Mouse (Mus musculus) limb, embryonic 10.5 days (tissue): ENCODE data around the gene Nipsnap2. TPM values are rescaled to one million over a fixed set of nuclear protein-coding genes. Genes with fewer than 3 reads are reported as not detected.

Source experiments
- polyA plus RNA-seq: library from polyadenylated mRNA; unstranded; fragments of >200 nt; fragmentation: Nextera tagmentation; extraction: Ambion mirVana; gene quantifications from 2 replicates; pipeline ENCODE4 v1.2.1, GENCODE M21; 2016

Nipsnap2 gene
- polyA plus RNA-seq, 1 experiment from 2014 or later: 75.0 TPM

Other genes starting within 250 kb of the Nipsnap2 start
- gene Sfswap, start 223.8 kb upstream of the Nipsnap2 start, polyA plus RNA-seq: 54.4 and 57.5 TPM in 2 replicates
- gene Mmp17, start 140.9 kb upstream of the Nipsnap2 start, polyA plus RNA-seq: 1.4 and 1.5 TPM in 2 replicates
- 5.9 and 7.0 TPM in 2 replicates for gene Zfp11, start 55.0 kb upstream of the Nipsnap2 start, polyA plus RNA-seq
- not detected in 2 replicates for gene Sept14, start 16.6 kb upstream of the Nipsnap2 start, polyA plus RNA-seq
- gene Mrps17, start 9.6 kb upstream of the Nipsnap2 start, polyA plus RNA-seq: 187 and 191 TPM in 2 replicates
- 33.8 and 34.0 TPM in 2 replicates for gene Psph, start 62.4 kb downstream of the Nipsnap2 start, polyA plus RNA-seq
- 36.8 and 43.5 TPM in 2 replicates for gene Sumf2, start 121.9 kb downstream of the Nipsnap2 start, polyA plus RNA-seq
- 1,262 and 1,296 TPM in 2 replicates for gene Chchd2, start 162.4 kb downstream of the Nipsnap2 start, polyA plus RNA-seq
- 10.1 and 12.2 TPM in 2 replicates for gene Zbed5, start 170.7 kb downstream of the Nipsnap2 start, polyA plus RNA-seq
- gene Phkg1, start 173.5 kb downstream of the Nipsnap2 start, polyA plus RNA-seq: 0.20 and 0.31 TPM in 2 replicates
- gene Nupr1l, start 183.5 kb downstream of the Nipsnap2 start, polyA plus RNA-seq: 2.7 and 4.5 TPM in 2 replicates
- gene Vkorc1l1, start 216.9 kb downstream of the Nipsnap2 start, polyA plus RNA-seq: 34.4 and 36.7 TPM in 2 replicates